Mouse (Mus musculus): ENCODE measurements at regions not wholly inside any gene's neighbourhood (a gene's known extent, or its start where the extent isn't known, plus 50 kb on each side); places are given as distances from the start of the nearest gene placed in this dataset.

DNA sequence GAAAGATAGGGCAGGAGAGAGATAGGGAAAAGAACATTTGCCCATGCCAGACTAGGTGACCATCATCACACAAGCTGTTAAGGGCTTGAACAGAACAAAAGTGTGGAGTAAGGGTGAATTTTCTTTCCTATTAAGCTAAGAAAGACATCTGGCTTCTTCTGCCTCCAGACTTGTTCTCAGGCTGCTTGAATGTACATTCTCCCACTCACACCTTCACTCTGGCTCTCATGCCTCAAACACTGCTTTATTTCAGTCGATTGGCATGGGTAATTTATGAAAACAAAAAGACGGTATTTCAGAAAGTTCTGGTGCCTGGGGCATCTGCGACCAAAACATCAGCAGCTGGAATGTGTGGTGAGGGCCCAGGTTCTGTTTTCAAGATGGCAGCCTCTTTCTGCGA lies 79.1 kb downstream of the Ifi44 start:
- H3K27ac ChIP-seq (ENCODE audit: control insufficient read depth, insufficient read depth, low read depth, low read length, poor library complexity) = no peak overlapping the region
- H3K4me3 ChIP-seq (replicated peaks; ENCODE audit: control insufficient read depth, low read depth, low read length) = no peak overlapping the region
- TF ChIP-seq CTCF (IDR thresholded peaks at IDR 0.05; ENCODE audit: control insufficient read depth, insufficient read depth, low read length) (no peak), POLR2A (IDR thresholded peaks at IDR 0.05; ENCODE audit: borderline replicate concordance, control insufficient read depth, low read depth, low read length) (no peak)
- 81% methylated on average over 4 of the region's 4 CpGs for WGBS
- H3K4me1 ChIP-seq (ENCODE audit: control insufficient read depth, insufficient read depth, low read length) = no peaks in the 10 kb centered on the region

GRCm38 (mm10) chr3:151653298-151653697 lies 96.5 kb downstream of the Ifi44 start:
- no peak for TF ChIP-seq POLR2A (IDR thresholded peaks at IDR 0.05; ENCODE audit: borderline replicate concordance, control insufficient read depth, low read depth, low read length)
- no peak for TF ChIP-seq CTCF (IDR thresholded peaks at IDR 0.05; ENCODE audit: control insufficient read depth, insufficient read depth, low read length)

GRCm38 (mm10) chr3:151651524-151651923 lies 98.2 kb downstream of the Ifi44 start:
- H3K4me1 ChIP-seq (ENCODE audit: control insufficient read depth, insufficient read depth, low read length) = no peaks in the 10 kb centered on the region
- 84% methylated on average over 7 of the region's 7 CpGs for WGBS
- H3K27ac ChIP-seq (ENCODE audit: control insufficient read depth, insufficient read depth, low read depth, low read length, poor library complexity) = no peak overlapping the region
- no peak overlapping the region for H3K4me3 ChIP-seq (replicated peaks; ENCODE audit: control insufficient read depth, low read depth, low read length)
- TF ChIP-seq CTCF (IDR thresholded peaks at IDR 0.05; ENCODE audit: control insufficient read depth, insufficient read depth, low read length) (no peak), POLR2A (IDR thresholded peaks at IDR 0.05; ENCODE audit: borderline replicate concordance, control insufficient read depth, low read depth, low read length) (no peak)

More at GRCm38 (mm10) chr3:151653298-151653697, 96.5 kb downstream of the Ifi44 start:
- Histone ChIP-seq H3K27ac (ENCODE audit: control insufficient read depth, insufficient read depth, low read depth, low read length, poor library complexity) (no peak overlapping the region), H3K4me3 (replicated peaks; ENCODE audit: control insufficient read depth, low read depth, low read length) (no peak overlapping the region), H3K4me1 (ENCODE audit: control insufficient read depth, insufficient read depth, low read length) (no peaks in the 10 kb centered on the region)
- 69% methylated on average over 5 of the region's 5 CpGs for WGBS

DNA sequence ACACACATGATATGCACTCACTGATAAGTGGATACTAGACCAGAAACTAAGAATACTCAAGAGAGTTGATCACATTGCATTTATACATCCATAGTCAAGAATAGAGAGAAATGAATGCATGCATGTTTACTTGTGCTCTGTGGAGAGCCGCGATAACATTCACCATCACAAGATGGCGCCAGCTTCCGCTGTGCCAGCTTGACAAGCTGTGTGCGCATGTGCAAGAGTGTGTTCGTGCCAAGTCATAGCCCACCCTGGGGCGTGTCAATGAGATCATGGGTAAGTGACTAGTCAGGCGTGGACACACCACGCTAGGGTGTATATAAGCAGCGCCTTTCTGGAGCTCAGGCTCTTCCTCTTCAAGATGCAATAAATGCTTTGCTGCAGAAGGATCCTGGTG lies 102.1 kb downstream of the Ifi44 start:
- no peak for TF ChIP-seq POLR2A (IDR thresholded peaks at IDR 0.05; ENCODE audit: borderline replicate concordance, control insufficient read depth, low read depth, low read length)
- TF ChIP-seq CTCF (IDR thresholded peaks at IDR 0.05; ENCODE audit: control insufficient read depth, insufficient read depth, low read length) = peak; percentile 14; the same call in 1 of the 2 replicates
- WGBS = 77% methylated on average over 10 of the region's 10 CpGs
- no peak overlapping the region for H3K4me3 ChIP-seq (replicated peaks; ENCODE audit: control insufficient read depth, low read depth, low read length)
- H3K4me1 ChIP-seq (ENCODE audit: control insufficient read depth, insufficient read depth, low read length) = no peaks in the 10 kb centered on the region
- H3K27ac ChIP-seq (ENCODE audit: control insufficient read depth, insufficient read depth, low read depth, low read length, poor library complexity) = no peak overlapping the region

DNA sequence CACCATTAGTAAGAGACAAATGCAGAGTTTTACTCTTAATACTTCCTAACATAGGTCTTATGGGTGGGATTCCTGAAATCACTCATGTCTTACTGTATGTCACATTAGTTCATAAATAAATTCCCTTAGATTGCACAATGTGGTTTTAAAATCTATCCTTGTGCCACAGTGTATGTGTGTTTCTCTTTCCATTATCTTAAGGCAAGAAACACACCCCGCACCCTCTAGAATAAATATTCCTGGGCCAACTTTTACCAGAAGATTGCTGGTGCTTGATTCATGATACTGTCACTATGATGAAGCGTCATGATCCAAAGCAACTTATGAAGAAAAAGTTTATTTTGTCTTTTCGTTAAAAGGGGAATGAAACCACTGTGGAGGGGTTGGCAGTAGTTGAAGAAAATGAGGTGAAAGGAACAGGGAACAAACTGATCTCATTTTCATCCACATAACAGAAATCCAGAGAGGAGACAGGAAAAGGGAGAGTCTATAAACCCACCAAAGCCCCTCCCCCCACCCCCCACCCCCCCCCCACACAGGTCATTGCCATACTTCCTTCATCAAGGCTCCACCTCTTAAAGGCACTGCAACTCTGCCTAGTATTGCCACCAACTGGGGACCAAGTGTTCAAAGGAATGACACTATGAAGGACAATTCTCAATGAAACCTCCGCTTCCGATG lies 110.2 kb downstream of the Ifi44 start:
- Histone ChIP-seq H3K4me3 (replicated peaks; ENCODE audit: control insufficient read depth, low read depth, low read length) (no peak overlapping the region), H3K4me1 (ENCODE audit: control insufficient read depth, insufficient read depth, low read length) (no peaks in the 10 kb centered on the region), H3K27ac (ENCODE audit: control insufficient read depth, insufficient read depth, low read depth, low read length, poor library complexity) (no peak overlapping the region)
- TF ChIP-seq CTCF (IDR thresholded peaks at IDR 0.05; ENCODE audit: control insufficient read depth, insufficient read depth, low read length) (no peak), POLR2A (IDR thresholded peaks at IDR 0.05; ENCODE audit: borderline replicate concordance, control insufficient read depth, low read depth, low read length) (no peak)
- WGBS = 80% methylated on average over 5 of the region's 5 CpGs

DNA sequence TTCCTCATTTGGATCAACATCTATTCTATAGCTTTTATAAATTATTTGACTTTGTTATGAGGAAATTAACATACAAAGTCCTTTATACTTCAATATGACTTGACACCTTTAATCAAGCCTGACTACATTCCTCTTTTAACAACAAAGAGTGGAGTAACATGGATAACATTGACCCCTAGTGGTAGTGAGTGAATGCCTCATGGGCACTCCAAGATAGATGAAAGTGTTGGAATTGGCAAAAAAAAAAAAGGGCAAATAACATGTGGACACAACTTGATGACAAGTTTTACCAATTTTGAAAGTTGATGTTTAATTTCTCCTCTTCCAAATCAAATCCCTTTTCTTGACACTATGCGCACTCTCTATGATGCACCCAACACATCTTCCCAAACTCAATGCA lies 111.4 kb downstream of the Ifi44 start:
- Histone ChIP-seq H3K4me3 (replicated peaks; ENCODE audit: control insufficient read depth, low read depth, low read length) (no peak overlapping the region), H3K4me1 (ENCODE audit: control insufficient read depth, insufficient read depth, low read length) (no peaks in the 10 kb centered on the region), H3K27ac (ENCODE audit: control insufficient read depth, insufficient read depth, low read depth, low read length, poor library complexity) (no peak overlapping the region)
- 86% methylated on average over 1 of the region's 1 CpGs for WGBS
- TF ChIP-seq CTCF (IDR thresholded peaks at IDR 0.05; ENCODE audit: control insufficient read depth, insufficient read depth, low read length) (no peak), POLR2A (IDR thresholded peaks at IDR 0.05; ENCODE audit: borderline replicate concordance, control insufficient read depth, low read depth, low read length) (no peak)

- no peak for TF ChIP-seq POLR2A (IDR thresholded peaks at IDR 0.05; ENCODE audit: borderline replicate concordance, control insufficient read depth, low read depth, low read length)
- no peak for TF ChIP-seq CTCF (IDR thresholded peaks at IDR 0.05; ENCODE audit: control insufficient read depth, insufficient read depth, low read length)
- Histone ChIP-seq H3K4me3 (replicated peaks; ENCODE audit: control insufficient read depth, low read depth, low read length) (no peak overlapping the region), H3K27ac (ENCODE audit: control insufficient read depth, insufficient read depth, low read depth, low read length, poor library complexity) (no peak overlapping the region), H3K4me1 (ENCODE audit: control insufficient read depth, insufficient read depth, low read length) (no peaks in the 10 kb centered on the region)
- 78% methylated on average over 4 of the region's 4 CpGs for WGBS
Measured at GRCm38 (mm10) chr3:151610954-151611353, 138.8 kb downstream of the Ifi44 start.

GRCm38 (mm10) chr3:151607689-151608088 lies 142.1 kb downstream of the Ifi44 start:
- WGBS = 89% methylated on average over 10 of the region's 10 CpGs

DNA sequence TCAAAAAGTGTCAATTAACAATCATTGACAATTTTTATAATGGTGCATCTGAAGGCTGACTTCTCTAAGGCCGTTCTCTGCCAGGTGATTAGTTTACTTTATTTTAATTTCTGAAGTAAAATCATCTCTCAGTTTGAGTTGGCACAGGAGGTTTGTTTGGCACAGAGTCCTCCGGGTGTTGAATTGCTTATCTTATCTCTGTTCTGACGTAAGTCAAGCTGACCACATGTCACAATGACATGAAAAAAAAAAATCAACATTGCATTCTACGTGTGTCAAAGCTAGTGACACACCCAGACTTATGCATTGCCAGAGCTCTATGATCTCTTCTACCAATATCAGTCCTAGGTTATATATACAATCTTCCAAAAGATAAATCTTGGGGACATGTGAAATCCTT lies 146.4 kb downstream of the Ifi44 start:
- TF ChIP-seq POLR2A (IDR thresholded peaks at IDR 0.05; ENCODE audit: borderline replicate concordance, control insufficient read depth, low read depth, low read length) (no peak), CTCF (IDR thresholded peaks at IDR 0.05; ENCODE audit: control insufficient read depth, insufficient read depth, low read length) (no peak)
- Histone ChIP-seq H3K4me1 (ENCODE audit: control insufficient read depth, insufficient read depth, low read length) (no peaks in the 10 kb centered on the region), H3K27ac (ENCODE audit: control insufficient read depth, insufficient read depth, low read depth, low read length, poor library complexity) (no peak overlapping the region), H3K4me3 (replicated peaks; ENCODE audit: control insufficient read depth, low read depth, low read length) (no peak overlapping the region)
- WGBS = 44% methylated on average over 4 of the region's 4 CpGs

More at GRCm38 (mm10) chr3:151607689-151608088, 142.1 kb downstream of the Ifi44 start:
- H3K27ac ChIP-seq (ENCODE audit: control insufficient read depth, insufficient read depth, low read depth, low read length, poor library complexity) = no peak overlapping the region
- H3K4me3 ChIP-seq (replicated peaks; ENCODE audit: control insufficient read depth, low read depth, low read length) = no peak overlapping the region
- TF ChIP-seq POLR2A (IDR thresholded peaks at IDR 0.05; ENCODE audit: borderline replicate concordance, control insufficient read depth, low read depth, low read length) (no peak), CTCF (IDR thresholded peaks at IDR 0.05; ENCODE audit: control insufficient read depth, insufficient read depth, low read length) (no peak)
- H3K4me1 ChIP-seq (ENCODE audit: control insufficient read depth, insufficient read depth, low read length) = no peaks in the 10 kb centered on the region
